Mouse (Mus musculus) heart, adult 2 months (tissue): ENCODE measurements around the gene Ddx54. TPM values are rescaled to one million over a fixed set of nuclear protein-coding genes. Genes with fewer than 3 reads are reported as not detected.

Experiments
- DNase-seq, 2 experiments: peaks; one replicate each; pipeline ENCODE4 v3.0.0; 2021
- H3K27ac ChIP-seq: fragments of 200-600 bp; 2 replicates; pipeline ENCODE4 v1.8.1; 2022
- H3K27me3 ChIP-seq: fragments of 200-500 bp; 2 replicates; pipeline ENCODE4 v1.6.1; 2012; ENCODE audit warnings: mild to moderate bottlenecking, low read length, inconsistent platforms, mixed read lengths; ENCODE audit not compliant: control insufficient read depth, insufficient read depth
- H3K36me3 ChIP-seq: fragments of 200-500 bp; 2 replicates; pipeline ENCODE4 v1.6.1; 2012; ENCODE audit warnings: low read length, inconsistent platforms; ENCODE audit not compliant: control insufficient read depth, insufficient read depth
- H3K4me1 ChIP-seq: fragments of 200-500 bp; 2 replicates; pipeline ENCODE4 v1.6.1; 2011; ENCODE audit warnings: low read length; ENCODE audit not compliant: control insufficient read depth, insufficient read depth
- H3K4me3 ChIP-seq: fragments of 200-600 bp; 2 replicates; pipeline ENCODE4 v1.8.1; 2022
- H3K79me2 ChIP-seq: fragments of 200-500 bp; replicated peaks from 2 replicates; pipeline ENCODE4 v1.6.1; 2012; ENCODE audit warnings: mild to moderate bottlenecking, inconsistent platforms, low read length, moderate library complexity, mixed read lengths; ENCODE audit not compliant: control insufficient read depth, insufficient read depth
- H3K9ac ChIP-seq: fragments of 200-500 bp; 2 replicates; pipeline ENCODE4 v1.6.1; 2012; ENCODE audit warnings: low read depth, mild to moderate bottlenecking, control low read depth, inconsistent platforms, low read length, mixed read lengths
- CTCF ChIP-seq: fragments of 200-600 bp; IDR thresholded peaks from 2 replicates; pipeline ENCODE4 v1.8.1; 2022; ENCODE audit warnings: antibody characterized with exemption, mild to moderate bottlenecking, moderate library complexity
- EP300 ChIP-seq: fragments of 200-500 bp; IDR thresholded peaks from 2 replicates; pipeline ENCODE4 v1.6.1; 2011; ENCODE audit warnings: low read depth, low read length, control low read depth; ENCODE audit not compliant: insufficient read depth
- POLR2A ChIP-seq: fragments of 200-500 bp; IDR thresholded peaks from 2 replicates; pipeline ENCODE4 v1.6.1; 2011; ENCODE audit warnings: mild to moderate bottlenecking, low read depth, low read length, control low read depth; ENCODE audit not compliant: insufficient read depth
- WGBS: fragments of 180-500 bp; shearing (Covaris S2); methylation state at CpG from one replicate; pipeline ENCODE4 v1.1.7; 2018; 5-methylcytosine and 5-hydroxymethylcytosine counted together
- intact Hi-C: fragments of 180-260 bp; cut with DNase I; formaldehyde crosslinking; loops from one replicate; pipeline ENCODE4 v1.15.1; 2025
- polyA plus RNA-seq: library from polyadenylated mRNA; depleted of rRNA; stranded (reverse); fragments of >200 nt; gene quantifications from 2 replicates; pipeline ENCODE4 v1.2.3, GENCODE M21; 2012
- total RNA-seq, 2 experiments: library from RNA; stranded (reverse); gene quantifications; 2 replicates each; pipeline ENCODE4 v1.2.3; 2021

The Ddx54 gene
- total and polyA plus RNA-seq, 3 experiments: 16.2 to 22.5 (median 21.4) TPM

GRCm38 (mm10) chr5:120603515-120603914, 9.0 kb upstream of the Ddx54 start:
- H3K9ac ChIP-seq: no peak overlapping the region
- intact Hi-C loops: loop anchor here (5.0 kb wide), 1 partner anchor 46 kb away; no protein-coding TSS in a partner anchor
- no peak for DNase-seq
- no peaks in the 10 kb centered on the region for H3K27me3 ChIP-seq
- TF ChIP-seq CTCF (no peak), EP300 (no peak), POLR2A (no peak)
- H3K27ac ChIP-seq: no peak overlapping the region
- no peaks in the 10 kb centered on the region for H3K36me3 ChIP-seq
- H3K4me1 ChIP-seq: peaks cover 4% of the 10 kb centered on the region; the same call in 1 of the 2 replicates
- no peak overlapping the region for H3K4me3 ChIP-seq
- no peaks in the 10 kb centered on the region for H3K79me2 ChIP-seq
- 78% methylated on average over 7 of the region's 7 CpGs for WGBS

- Histone ChIP-seq H3K4me3 (no peak overlapping the region), H3K9ac (no peak overlapping the region), H3K79me2 (no peaks in the 10 kb centered on the region), H3K27ac (no peak overlapping the region), H3K4me1 (peaks cover 4% of the 10 kb centered on the region; the same call in 1 of the 2 replicates), H3K27me3 (no peaks in the 10 kb centered on the region), H3K36me3 (no peaks in the 10 kb centered on the region)
- DNase-seq: peak; percentile 78 to 86
- intact Hi-C loops: loop anchor here (1.0 to 5.0 kb wide), 3 partner anchors 14 to 100 kb away; no protein-coding TSS in a partner anchor
- TF ChIP-seq CTCF: peak; percentile 69
- TF ChIP-seq POLR2A: no peak
- TF ChIP-seq EP300: 0 out of 2 replicates have a peak, but pooled peaks have one; percentile 45
- WGBS: 6% methylated on average over 6 of the region's 6 CpGs
Measured at GRCm38 (mm10) chr5:120604839-120605238, 7.7 kb upstream of the Ddx54 start.

GRCm38 (mm10) chr5:120605241-120605661, 7.3 kb upstream of the Ddx54 start:
- Histone ChIP-seq H3K27me3 (no peaks in the 10 kb centered on the region), H3K9ac (0 out of 2 replicates have a peak overlapping the region, but pooled peaks have one; percentile 7), H3K36me3 (no peaks in the 10 kb centered on the region), H3K79me2 (no peaks in the 10 kb centered on the region), H3K4me3 (no peak overlapping the region), H3K27ac (no peak overlapping the region), H3K4me1 (peaks cover 4% of the 10 kb centered on the region; the same call in 1 of the 2 replicates)
- intact Hi-C loops: loop anchor here (1.0 to 2.0 kb wide), 2 partner anchors 14 to 100 kb away; no protein-coding TSS in a partner anchor
- no peak for DNase-seq
- TF ChIP-seq CTCF: no peak
- TF ChIP-seq POLR2A: no peak
- no peak for TF ChIP-seq EP300
- 2% methylated on average over 10 of the region's 10 CpGs for WGBS

- intact Hi-C loops: loop anchor here (1.0 to 2.0 kb wide), 2 partner anchors 15 to 100 kb away; no protein-coding TSS in a partner anchor
- no peak overlapping the region for H3K27ac ChIP-seq
- peaks cover 3% of the 10 kb centered on the region; the same call in 1 of the 2 replicates for H3K4me1 ChIP-seq
- H3K79me2 ChIP-seq: no peaks in the 10 kb centered on the region
- TF ChIP-seq POLR2A: no peak
- TF ChIP-seq EP300: 0 out of 2 replicates have a peak, but pooled peaks have one; percentile 67
- TF ChIP-seq CTCF: peak; percentile 91
- 1% methylated on average over 6 of the region's 8 CpGs for WGBS
- H3K36me3 ChIP-seq: no peaks in the 10 kb centered on the region
- H3K9ac ChIP-seq: no peak overlapping the region
- peak; percentile 85 to 86 for DNase-seq
- no peaks in the 10 kb centered on the region for H3K27me3 ChIP-seq
- no peak overlapping the region for H3K4me3 ChIP-seq
Measured at GRCm38 (mm10) chr5:120605688-120606087, 6.9 kb upstream of the Ddx54 start.

GRCm38 (mm10) chr5:120606590-120607200, 5.8 kb upstream of the Ddx54 start:
- H3K4me1 ChIP-seq: peaks cover 3% of the 10 kb centered on the region
- no peak for DNase-seq
- intact Hi-C loops: no loop called here
- H3K4me3 ChIP-seq: no peak overlapping the region
- no peak for TF ChIP-seq EP300
- no peaks in the 10 kb centered on the region for H3K27me3 ChIP-seq
- no peak overlapping the region for H3K27ac ChIP-seq
- no peaks in the 10 kb centered on the region for H3K79me2 ChIP-seq
- no peaks in the 10 kb centered on the region for H3K36me3 ChIP-seq
- no peak overlapping the region for H3K9ac ChIP-seq
- WGBS: 75% methylated on average over 25 of the region's 25 CpGs

- DNase-seq: no peak
- TF ChIP-seq POLR2A: no peak
- no peak for TF ChIP-seq EP300
- H3K36me3 ChIP-seq: no peaks in the 10 kb centered on the region
- H3K4me1 ChIP-seq: peaks cover 3% of the 10 kb centered on the region
- intact Hi-C loops: no loop called here
- no peak overlapping the region for H3K27ac ChIP-seq
- no peaks in the 10 kb centered on the region for H3K27me3 ChIP-seq
- H3K4me3 ChIP-seq: no peak overlapping the region
- no peak overlapping the region for H3K9ac ChIP-seq
- WGBS: 78% methylated on average over 3 of the region's 3 CpGs
- H3K79me2 ChIP-seq: no peaks in the 10 kb centered on the region
Measured at GRCm38 (mm10) chr5:120607335-120607734, 5.2 kb upstream of the Ddx54 start.
